Mouse (Mus musculus) heart, postnatal 25 days (tissue): ENCODE measurements around the gene Samd14. TPM values are rescaled to one million over a fixed set of nuclear protein-coding genes. Genes with fewer than 3 reads are reported as not detected.

Source experiments
- DNase-seq: peaks from one replicate; pipeline ENCODE4 v3.0.0; 2022; ENCODE audit warnings: low spot score
- intact Hi-C: fragments of 180-260 bp; cut with DNase I; formaldehyde crosslinking; loops from one replicate; pipeline ENCODE4 v1.15.1; 2025
- total RNA-seq, 2 experiments: library from RNA; stranded (reverse); gene quantifications; 2 replicates each; pipeline ENCODE4 v1.2.3; 2021

Gene Samd14
- total RNA-seq, 2 experiments from 2014 or later, result 1.2 to 1.5 TPM

DNA sequence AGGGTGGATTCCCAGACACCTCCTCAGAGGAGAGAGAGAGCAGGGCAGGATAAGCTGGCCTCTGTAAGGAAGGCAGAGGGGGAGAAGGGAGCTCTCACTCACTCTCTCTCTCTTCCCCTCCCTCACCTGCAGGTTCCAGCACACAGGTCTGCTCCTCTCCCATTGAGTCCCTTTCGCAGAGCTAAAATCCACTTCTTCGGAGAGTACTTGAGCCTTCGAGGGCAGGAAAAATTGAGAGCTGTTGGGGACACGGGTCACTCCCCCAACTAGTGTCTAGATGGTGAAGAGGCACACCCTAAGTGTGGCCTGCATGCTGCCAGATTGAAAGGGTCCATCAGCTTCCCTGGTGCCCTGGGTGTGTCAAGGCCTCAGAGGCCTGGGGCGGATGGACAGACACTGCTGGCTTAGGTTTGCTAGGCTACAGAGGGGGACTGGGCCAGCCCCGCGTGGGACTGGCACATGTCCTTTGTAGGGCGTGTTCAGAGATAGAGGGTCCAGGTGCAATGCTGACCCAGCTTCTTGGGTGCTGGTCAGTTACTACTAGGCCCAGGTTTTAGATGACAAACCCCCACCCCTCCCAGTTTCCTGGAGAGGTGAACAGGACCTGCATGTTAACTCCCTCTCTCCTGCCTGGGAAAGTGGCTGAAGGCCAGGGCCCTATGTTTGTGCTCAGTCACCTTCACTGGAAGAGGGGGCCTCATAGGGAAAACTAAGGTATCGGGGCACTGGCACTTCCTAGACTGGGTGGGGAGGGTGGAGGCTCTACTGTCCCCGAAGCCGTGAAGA lies 15.7 kb downstream of the Samd14 start:
- intact Hi-C loops, result no loop called here
- DNase-seq, result no peak

DNA sequence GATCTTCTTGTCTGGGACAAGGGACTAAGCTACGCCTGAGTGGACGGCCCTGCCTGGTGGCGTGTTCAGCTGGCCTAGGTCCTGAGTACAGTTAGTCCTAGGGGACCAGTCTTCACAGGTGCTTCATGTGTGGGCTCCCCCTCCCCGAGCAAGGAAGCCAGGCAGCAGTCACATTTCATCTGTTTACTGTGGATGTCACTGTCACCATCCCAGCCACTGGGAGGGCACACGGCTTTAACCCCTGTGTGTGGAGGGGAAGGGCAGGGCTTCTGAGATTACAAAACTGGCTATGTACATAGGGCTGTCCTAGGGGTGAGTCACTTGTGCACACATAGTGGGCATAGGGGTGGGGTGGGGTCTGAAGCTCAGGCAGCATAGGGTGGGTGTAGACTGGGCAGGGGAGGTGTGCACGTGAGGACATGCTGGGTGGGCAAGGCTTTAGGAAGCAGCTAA lies 16.4 kb downstream of the Samd14 start:
- intact Hi-C loops, result no loop called here
- DNase-seq, result no peak

DNA sequence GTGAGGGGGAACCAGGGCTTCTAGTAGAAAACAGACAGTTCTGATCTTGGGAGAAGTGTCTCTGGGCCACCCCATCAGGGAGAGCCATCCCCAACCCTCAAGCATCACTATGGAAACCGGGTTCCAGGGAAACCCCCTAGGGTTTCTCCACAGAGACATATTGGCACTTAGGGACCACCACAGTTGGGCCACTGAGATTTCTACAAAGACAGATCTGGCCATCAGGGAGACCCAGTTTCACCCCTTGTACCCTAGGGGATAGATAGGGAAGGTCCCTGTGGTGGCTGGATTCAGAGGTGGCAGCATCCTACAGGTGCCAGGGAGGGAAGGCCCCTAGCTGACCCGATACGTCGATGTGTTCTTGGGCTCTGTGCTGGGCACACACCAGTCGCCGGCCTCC lies 17.2 kb downstream of the Samd14 start:
- DNase-seq, result no peak
- intact Hi-C loops, result no loop called here

DNA sequence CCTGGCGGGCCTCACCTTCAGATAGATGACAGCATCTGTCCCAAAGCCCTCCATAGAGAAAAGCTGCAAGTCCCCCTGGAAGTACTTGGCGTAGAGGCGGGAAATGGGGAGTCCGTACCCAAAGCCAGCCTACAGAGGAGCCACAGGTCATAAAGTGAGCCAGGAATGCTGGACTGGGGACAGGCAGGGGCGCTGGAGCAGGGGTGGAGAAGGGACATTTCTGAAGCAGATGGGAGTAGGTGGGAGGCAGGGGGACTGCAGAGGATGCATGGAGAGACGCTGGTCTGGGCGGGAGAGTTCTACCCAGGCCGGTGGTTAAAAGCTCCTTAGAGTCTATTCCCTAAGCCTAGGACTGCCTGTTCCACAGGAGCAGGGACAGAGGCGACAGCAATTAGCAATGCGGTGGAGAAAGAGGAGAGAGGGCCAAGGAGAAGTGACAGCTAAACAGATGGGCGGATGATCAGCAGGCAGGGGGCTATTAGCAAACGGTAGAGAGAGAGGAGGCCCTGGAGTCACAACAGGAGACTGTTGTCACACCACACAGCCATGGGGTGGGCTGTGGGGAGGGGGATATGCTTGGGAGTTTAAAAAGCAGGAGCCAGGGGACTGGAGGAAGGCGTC lies 18.3 kb downstream of the Samd14 start:
- intact Hi-C loops, result no loop called here
- DNase-seq, result no peak

DNA sequence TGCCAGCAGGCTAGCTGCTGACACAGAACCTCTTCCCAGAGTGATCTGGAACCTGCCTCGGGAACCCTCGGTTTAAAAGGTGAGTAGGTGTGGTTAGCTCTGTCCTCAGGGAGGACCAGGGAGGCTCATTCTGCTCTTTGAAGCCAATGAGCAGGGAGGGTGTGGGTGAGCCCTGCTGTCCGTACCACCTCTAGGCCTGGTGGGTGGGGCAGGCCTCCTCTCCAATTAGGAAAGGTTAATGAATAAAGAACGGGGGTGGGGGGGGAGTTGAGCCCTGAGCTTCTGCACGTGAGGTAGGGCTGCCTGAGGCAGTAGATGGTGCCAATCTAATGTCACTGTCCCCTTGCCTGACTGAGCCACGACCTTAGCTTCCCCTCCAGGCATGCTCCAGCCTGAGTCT lies 23.3 kb downstream of the Samd14 start:
- intact Hi-C loops, result no loop called here
- DNase-seq, result no peak

DNA sequence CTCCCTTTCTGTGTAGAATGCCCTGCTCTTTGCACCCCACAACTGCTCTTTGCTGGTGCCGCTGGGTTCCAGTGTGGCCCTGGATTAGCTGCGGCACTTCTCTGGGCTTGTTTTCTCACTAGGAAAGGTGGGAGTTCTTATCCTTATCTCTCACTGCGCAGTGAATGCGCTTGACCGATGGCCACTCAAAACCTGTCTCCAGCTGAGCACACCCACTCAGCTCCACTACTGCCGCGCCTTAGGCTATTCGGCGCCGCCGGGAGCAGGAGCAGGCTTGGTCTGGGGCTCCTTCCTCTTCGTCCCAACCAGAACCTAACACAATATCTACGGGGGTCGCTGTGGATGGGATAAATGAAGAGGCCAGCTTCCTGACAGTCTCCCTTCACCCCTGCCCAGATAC lies 23.9 kb downstream of the Samd14 start:
- DNase-seq, result no peak
- intact Hi-C loops, result no loop called here

DNA sequence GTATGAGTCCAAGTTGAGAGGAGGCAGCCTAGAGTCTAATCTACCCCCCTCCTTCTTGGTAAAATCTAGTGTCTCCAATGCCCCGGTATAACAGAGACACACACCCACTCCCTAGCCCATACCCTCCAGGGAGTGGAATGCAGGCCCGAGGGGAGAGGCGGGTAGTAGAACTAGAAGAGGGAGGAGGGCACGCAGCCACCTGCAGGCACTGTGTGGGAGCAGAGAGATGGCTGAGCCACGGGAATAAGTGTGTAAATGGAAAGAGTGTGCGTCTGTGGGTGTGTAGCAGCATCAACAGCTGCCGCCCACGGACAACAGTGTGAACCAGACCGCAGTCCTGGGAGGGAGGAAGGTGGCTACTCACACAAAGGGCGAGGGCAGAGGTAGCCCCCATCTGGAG lies 25.2 kb downstream of the Samd14 start:
- intact Hi-C loops, result no loop called here
- no peak for DNase-seq

DNA sequence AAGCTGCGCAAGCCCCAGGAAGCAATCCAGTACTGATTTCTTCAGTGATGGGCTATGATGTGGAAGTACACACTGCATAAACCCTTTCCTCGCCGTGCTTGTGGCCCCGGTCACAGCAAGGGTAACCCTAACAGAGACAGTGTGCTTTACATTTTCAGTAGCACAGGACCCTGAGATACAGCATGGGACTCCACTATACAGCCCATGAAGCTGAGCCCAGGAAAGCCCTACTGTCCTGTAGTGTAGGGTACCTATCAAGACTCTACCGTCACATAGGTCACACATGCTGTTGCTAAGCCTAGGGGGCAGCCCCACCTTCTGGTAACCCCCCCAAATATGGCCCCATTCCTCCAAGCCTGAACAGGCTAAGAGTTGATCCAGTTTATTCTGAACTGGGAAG lies 26.8 kb downstream of the Samd14 start:
- no peak for DNase-seq
- intact Hi-C loops, result no loop called here

DNA sequence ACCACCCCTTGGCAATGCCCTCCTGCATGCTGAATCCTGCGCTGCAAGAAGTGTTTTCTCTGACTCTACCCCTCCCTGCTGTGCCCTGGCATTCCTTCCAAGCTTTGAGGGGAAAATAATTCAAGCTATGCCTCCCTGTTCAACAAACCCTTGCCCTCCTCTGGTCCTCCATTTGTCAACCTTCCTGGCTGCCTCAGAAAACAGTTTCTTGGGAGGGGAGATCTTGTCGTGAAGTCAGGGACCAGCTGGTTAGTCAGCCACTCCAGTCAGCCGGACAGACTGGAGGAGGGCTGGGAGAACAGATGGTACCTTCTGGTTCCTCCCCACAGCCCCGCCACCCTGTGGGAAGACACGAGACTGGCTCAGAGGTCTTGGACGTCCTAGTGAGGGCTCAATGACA lies 27.6 kb downstream of the Samd14 start:
- no peak for DNase-seq
- intact Hi-C loops, result no loop called here

DNA sequence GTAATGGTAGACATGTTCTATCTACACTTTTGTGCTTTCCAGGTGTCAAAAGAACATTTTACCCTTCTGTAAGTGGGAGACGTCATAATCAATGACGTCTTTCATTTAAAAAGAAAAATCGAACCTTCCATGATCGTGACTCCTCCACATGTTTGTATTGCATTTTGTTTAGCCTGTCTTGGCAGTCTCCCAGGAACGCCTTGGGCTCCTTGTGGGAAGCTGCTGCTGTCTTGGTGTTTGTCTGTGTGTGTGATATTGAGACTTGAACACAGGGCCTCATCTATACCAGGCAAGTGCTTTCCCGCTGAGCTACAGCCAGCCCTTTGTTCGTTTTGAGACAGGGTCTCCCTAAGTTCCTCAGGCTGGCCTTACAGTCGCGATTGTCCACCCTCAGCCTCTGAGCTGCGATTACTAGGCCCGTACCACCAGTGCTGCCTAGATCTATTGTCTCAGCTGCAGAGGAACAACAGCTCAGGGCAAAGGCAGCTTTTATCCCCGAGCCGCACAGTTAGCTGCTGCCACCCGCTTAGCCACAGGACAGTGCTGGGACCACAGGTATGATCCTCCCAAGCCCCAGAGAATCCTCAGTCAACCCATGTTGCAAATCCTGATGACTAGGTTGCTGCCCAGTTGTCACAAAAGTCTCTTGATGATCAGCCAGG lies 28.6 kb downstream of the Samd14 start:
- DNase-seq, result no peak
- intact Hi-C loops, result no loop called here

DNA sequence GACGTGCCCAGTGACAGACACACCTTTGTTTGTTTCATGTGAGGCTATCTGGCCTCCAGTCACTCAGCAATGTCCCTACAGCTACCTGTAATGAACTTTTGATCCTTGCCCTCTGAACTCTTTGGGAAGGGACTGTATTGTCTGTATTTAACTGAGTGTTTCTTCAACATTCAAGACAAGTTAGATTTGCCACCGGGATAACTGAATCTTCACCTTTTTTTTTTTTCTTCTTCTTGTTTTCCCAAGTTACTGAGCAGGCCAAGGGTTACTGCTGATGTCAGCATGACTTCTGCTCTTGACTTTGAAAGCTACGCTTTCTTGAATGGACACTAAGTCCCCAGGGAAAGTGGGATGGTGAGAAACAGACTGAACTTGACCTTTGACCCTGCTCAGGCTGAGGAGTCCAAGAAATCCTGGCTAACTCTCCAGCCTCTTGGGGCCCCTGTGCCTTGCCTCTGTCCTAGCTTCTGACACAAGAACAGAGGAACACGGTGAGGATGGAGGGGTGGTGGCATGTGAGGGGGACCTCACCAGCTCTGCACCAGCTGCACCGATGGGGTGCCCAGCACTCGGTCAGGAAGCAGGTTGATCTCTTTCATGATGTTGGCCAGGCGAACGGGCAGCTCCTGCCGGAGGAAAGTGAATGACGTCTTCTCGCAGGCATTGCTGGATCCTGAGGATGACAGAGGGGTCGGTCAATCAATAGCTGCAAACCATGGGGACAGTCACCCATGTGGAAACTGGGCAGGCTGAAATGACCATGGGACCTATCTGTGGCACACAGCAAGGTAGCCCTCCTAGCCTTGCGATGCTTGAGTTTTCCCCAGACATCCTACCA lies 29.4 kb downstream of the Samd14 start:
- intact Hi-C loops, result no loop called here
- DNase-seq, result no peak

DNA sequence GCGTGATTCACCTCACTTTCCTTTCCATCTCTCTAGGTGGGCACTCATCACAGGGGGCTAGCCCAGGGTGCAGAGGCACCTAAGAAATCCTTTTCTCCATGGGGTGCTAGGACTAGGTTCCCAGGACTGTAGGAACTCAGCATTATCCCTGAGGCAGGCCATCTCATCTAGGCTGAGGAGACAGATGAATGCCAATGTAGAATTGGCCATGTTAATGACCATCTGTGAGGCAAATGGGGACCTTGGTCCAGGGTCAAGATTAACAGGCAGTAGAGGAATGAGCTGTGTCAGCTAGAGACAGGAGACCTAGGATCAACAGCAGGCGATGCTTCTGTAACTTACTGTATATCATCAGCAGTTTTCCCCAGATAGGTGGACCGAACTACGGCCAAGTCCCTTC lies 30.1 kb downstream of the Samd14 start:
- intact Hi-C loops, result no loop called here
- DNase-seq, result no peak

DNA sequence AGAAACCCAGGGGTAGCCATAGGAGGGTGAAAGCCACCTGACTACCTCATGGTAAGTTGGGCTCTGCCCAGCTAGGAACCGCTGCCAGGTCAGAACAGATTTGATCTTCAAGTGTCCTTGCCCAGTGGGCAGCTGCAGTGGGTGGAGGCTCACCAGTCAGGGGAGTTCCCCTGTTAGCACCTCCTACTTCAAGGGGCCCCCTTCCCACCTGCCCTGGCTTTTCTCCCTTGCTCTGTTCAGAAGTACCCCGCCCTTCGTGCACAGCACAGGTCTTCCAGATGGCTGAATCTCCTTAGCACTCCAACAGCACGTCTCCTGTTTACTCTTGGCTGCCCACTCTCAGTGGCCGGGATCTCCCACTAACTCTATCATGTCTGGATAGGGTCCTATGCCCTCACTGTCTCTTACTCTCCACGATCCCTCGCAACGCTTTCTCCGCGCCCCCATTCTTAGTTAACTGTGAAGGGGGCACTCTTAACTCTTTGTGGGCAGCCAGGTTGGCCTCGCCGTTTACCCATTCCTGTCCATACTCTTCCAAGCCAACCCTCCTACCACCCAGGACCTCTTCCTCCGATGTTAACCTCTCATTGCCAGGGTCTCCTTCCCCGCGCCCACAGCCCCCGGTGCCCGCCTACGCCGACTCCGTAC lies 30.9 kb downstream of the Samd14 start:
- peak; percentile 66 for DNase-seq
- intact Hi-C loops, result no loop called here

DNA sequence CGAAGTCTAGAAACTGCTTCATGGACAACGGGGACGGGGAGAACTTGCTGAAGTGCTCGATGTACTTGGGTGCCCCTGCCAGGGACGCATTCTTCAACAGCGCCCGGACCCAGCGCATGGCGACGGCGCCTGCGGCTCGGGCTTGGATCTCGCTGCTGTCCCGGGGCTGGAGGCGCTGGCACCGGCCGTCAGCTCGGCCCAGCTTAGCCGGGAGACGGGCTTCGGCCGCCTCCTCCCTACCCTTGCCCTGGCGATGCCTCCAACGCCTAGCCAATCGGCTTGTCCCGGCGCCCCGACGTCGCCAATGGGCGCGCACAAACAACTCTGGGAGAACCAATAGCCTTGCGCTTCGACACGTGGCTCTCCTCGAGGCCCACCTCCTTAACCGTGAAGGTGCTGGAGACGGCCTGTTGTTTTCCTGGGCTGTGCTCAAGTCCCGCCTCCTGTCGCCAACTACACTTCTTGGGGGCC lies 31.5 kb downstream of the Samd14 start, which contains the start of gene Pdk2:
Gene Pdk2 (minus strand): TSS at position 216 of the 471 bp plus-strand sequence.
- peak; percentile 96 for DNase-seq
- intact Hi-C loops, result no loop called here

DNA sequence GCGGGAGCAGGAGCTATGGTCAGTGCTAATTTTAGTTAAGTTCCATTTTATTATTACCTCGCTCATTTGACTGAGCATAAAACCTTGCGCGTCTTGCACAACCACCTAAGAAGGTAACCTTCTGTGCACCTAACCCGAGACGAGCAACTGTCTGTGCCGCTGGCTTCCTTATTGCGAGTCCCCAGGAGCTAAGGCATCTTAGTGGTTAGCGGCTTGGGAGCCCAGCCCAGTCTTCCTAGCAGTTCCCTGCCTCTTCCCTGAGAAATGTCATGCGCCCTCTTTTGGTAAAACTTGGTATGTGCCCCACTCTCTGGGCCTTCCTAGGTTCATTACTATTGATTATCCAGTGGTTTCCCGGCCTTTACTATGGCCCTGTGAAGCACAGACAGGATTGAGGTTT lies 32.4 kb downstream of the Samd14 start:
- intact Hi-C loops, result no loop called here

DNA sequence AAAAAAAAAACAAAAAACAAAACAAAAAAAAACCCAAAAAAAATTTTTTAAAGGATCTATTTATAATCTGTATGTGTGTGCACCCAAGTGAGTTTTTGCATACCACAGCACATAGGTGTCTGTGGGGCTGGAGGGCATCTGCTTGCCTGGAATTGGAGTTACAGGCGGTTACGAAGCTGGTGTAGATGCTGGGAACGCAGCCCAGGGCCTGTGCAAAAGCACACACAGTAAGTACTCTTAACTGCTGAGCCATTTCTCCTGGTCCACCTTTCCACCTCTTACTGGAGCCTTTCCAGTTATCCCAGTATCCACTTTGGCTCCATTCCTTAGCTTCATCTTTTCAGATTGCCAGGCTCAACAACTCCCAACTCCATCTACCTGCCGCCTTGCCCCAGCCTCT lies 33.4 kb downstream of the Samd14 start:
- intact Hi-C loops, result no loop called here
- DNase-seq, result no peak

More for the DNA sequence above, 32.4 kb downstream of the Samd14 start:
- peak; percentile 61 for DNase-seq

DNA sequence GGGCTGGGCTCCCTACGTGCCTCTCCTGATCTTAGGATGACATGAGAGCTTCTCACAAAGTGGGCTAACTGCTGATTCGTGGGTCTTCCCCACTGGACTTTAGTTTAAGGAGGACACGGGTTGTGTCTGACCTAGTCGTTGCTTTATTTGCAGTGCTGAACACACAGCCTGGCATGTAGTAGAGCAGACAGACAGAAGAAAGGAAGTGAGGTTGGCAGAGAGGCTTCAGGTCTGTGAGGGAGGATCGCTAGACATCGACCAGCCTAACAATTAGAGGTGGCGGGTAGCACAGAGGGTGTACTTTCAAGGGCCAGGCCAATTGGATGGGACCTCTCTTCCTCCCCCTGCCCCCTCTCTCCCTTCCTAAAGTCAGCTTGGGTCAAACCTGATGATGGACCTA lies 33.9 kb downstream of the Samd14 start:
- intact Hi-C loops, result no loop called here
- DNase-seq, result no peak

DNA sequence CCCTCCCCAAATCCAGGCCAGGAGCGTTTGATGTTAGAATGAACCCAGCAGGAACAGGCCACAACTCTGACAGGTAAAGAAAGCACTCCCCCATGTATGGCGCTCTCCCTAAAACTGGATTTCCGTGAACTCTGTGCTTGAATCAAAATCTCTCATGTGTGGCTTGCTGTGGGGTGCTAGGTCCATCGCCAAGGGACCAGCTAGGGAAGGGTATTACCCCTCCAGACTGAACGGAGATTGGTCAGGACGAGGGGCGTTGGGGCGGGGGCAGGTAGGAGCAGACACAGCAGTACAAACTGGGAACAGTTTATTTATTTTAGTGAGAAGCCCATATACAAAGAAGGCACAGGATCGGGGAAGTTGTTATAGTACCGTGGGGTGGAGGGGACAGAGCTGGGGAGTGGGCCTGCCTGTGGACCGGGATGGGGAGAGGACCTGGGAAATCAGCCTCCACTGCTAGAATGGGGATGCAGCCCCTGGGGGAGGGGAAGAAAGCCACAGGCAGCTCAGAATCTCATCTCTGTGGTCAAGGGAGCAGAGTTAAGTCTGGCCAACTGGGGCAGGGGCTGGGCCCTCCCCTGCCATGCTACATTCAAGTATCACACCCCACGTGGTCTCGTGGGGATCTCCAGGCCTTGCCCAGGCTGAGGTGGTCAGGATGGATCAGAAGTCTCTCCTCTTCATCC lies 34.6 kb downstream of the Samd14 start:
- no peak for DNase-seq
- intact Hi-C loops, result no loop called here
